Mouse (Mus musculus): Measurements from ENCODE around the gene Cir1.

DNA sequence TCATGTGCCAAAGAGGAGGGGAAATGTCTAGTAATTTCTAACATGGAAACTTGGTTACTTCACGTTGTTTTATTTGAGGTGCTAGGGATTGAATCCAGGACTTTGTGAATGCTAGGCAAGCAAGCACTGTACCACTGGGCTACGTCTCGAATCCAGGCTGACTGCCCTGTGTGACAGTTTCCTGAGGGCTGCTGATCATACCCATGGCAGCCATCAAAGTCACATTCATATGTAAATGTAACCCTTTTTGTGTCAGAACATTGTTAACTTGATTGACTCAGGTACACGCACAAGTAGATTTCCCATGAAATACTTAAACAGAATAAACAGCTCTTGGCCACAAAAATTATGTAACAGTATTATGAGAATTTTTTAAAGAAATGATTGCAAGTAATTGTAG is 63.8 kb downstream of the Cir1 start:
- TF ChIP-seq CTCF (IDR thresholded peaks at IDR 0.05; ENCODE audit: low read depth, low read length) (no peak), POLR2A (IDR thresholded peaks at IDR 0.05; ENCODE audit: borderline replicate concordance, low read depth, low read length) (no peak)

All from bone marrow macrophage, adult 2 months (primary cell).